7 mouse cellular contexts compared by ENCODE assay signal in genomic region chr7:45922928-45923761, GRCm38 (mm10). TPM values are rescaled to one million over a fixed set of nuclear protein-coding genes. Genes with fewer than 3 reads are reported as not detected.
A peak's percentile ranks its signal among the peaks of the same experiment; 100 is the strongest.
DNase-seq lines count a peak whose midpoint lies in the region; ATAC-seq lines count a peak whose summit lies in the region.

No protein-coding gene starts in this region.

- peaks cover 2% of the 10 kb centered on the region; the same call in 1 of the 2 replicates for H3K27me3 ChIP-seq in embryonic facial prominence, embryonic 11.5 days (ENCODE audit: control insufficient read depth, insufficient read depth, low read length)
- peaks cover 14% of the 10 kb centered on the region for H3K27me3 ChIP-seq in limb, embryonic 10.5 days (ENCODE audit: low read depth, poor library complexity, severe bottlenecking)
- H3K27me3 ChIP-seq in midbrain, embryonic 13.5 days = peaks cover 19% of the 10 kb centered on the region

- under 1% methylated on average over 37 of the region's 37 CpGs for WGBS in embryonic facial prominence, embryonic 11.5 days
- under 1% methylated on average over 37 of the region's 37 CpGs for WGBS in limb, embryonic 10.5 days
- WGBS in midbrain, embryonic 13.5 days = under 1% methylated on average over 37 of the region's 37 CpGs

- H3K9me3 ChIP-seq in embryonic facial prominence, embryonic 11.5 days (replicated peaks; ENCODE audit: control insufficient read depth, low read length) = no peaks in the 10 kb centered on the region
- H3K9me3 ChIP-seq in limb, embryonic 10.5 days (replicated peaks) = no peaks in the 10 kb centered on the region
- 0 out of 2 replicates have a peak, but pooled peaks cover 6% of the 10 kb centered on the region for H3K9me3 ChIP-seq in midbrain, embryonic 13.5 days

- peak; percentile 97 for DNase-seq in adrenal gland, postnatal 14 days
- DNase-seq in embryonic facial prominence, embryonic 11.5 days (ENCODE audit: low spot score) = peak; percentile 96
- DNase-seq in kidney, adult 11 months = peak; percentile 95
- DNase-seq in limb, embryonic 10.5 days (ENCODE audit: low spot score) = peak; percentile 95
- peak; percentile 87 for DNase-seq in spleen, adult 12 weeks (ENCODE audit: low spot score)

- H3K4me2 ChIP-seq in embryonic facial prominence, embryonic 11.5 days (ENCODE audit: low read depth, low read length) = peak overlapping the region; percentile 55
- peak overlapping the region; percentile 63 for H3K4me2 ChIP-seq in midbrain, embryonic 13.5 days (replicated peaks)

- H3K4me1 ChIP-seq in embryonic facial prominence, embryonic 11.5 days (ENCODE audit: control insufficient read depth, insufficient read depth, low read length) = peaks cover 2% of the 10 kb centered on the region; the same call in 1 of the 2 replicates
- H3K4me1 ChIP-seq in limb, embryonic 10.5 days = peaks cover 53% of the 10 kb centered on the region
- peaks cover 8% of the 10 kb centered on the region for H3K4me1 ChIP-seq in midbrain, embryonic 13.5 days (replicated peaks)

- H3K9ac ChIP-seq in embryonic facial prominence, embryonic 11.5 days (replicated peaks; ENCODE audit: low read length) = peak overlapping the region; percentile 51
- peak overlapping the region; percentile 50 for H3K9ac ChIP-seq in midbrain, embryonic 13.5 days (replicated peaks)

- H3K27ac ChIP-seq in embryonic facial prominence, embryonic 11.5 days (replicated peaks; ENCODE audit: low read depth, low read length) = peak overlapping the region; percentile 82
- peak overlapping the region; percentile 91 for H3K27ac ChIP-seq in limb, embryonic 10.5 days
- peak overlapping the region; percentile 73 for H3K27ac ChIP-seq in midbrain, embryonic 13.5 days

- ATAC-seq in embryonic facial prominence, embryonic 11.5 days (replicated peaks; ENCODE audit: insufficient number of reproducible peaks, low FRiP score, low TSS enrichment, low read depth) = peak; percentile 87
- peak; percentile 57 for ATAC-seq in granulocyte monocyte progenitor cell, adult 5-6 weeks (replicated peaks; ENCODE audit: poor library complexity, severe bottlenecking)
- ATAC-seq in midbrain, embryonic 13.5 days = peak; percentile 90

- no peaks in the 10 kb centered on the region; the same call in 1 of the 2 replicates for H3K36me3 ChIP-seq in embryonic facial prominence, embryonic 11.5 days (replicated peaks; ENCODE audit: control insufficient read depth, insufficient read depth, low read depth, low read length)
- H3K36me3 ChIP-seq in limb, embryonic 10.5 days = no peaks in the 10 kb centered on the region
- no peaks in the 10 kb centered on the region for H3K36me3 ChIP-seq in midbrain, embryonic 13.5 days

- H3K4me3 ChIP-seq in embryonic facial prominence, embryonic 11.5 days (ENCODE audit: low read depth, low read length) = peak overlapping the region; percentile 31
- peak overlapping the region; percentile 56 for H3K4me3 ChIP-seq in limb, embryonic 10.5 days
- H3K4me3 ChIP-seq in midbrain, embryonic 13.5 days (replicated peaks) = peak overlapping the region; percentile 46

RNA-seq across cellular contexts. Expression of gene Ccdc114, which starts 0.7 kb away (rescaled TPM):
- 9.7 and 11.0 TPM in 2 replicates for total RNA-seq in adrenal gland, postnatal 14 days (2021)
- polyA plus RNA-seq in embryonic facial prominence, embryonic 11.5 days (2014; fragmentation: Nextera tagmentation; extraction: Ambion mirVana) = 2.1 and 2.4 TPM in 2 replicates
- total RNA-seq in granulocyte monocyte progenitor cell, adult 5-6 weeks (2014; fragmentation: Nextera tagmentation) = 3.1 TPM in 1 of 2 replicates, not detected in the other
- total RNA-seq in granulocyte monocyte progenitor cell, adult 5-6 weeks (2017) = 1.8 and 3.0 TPM in 2 replicates
- polyA plus RNA-seq in limb, embryonic 10.5 days (2016; fragmentation: Nextera tagmentation; extraction: Ambion mirVana) = 4.4 and 6.3 TPM in 2 replicates
- polyA plus RNA-seq in midbrain, embryonic 13.5 days (2015; fragmentation: Nextera tagmentation; extraction: Ambion mirVana) = 3.3 and 4.1 TPM in 2 replicates

RNA-seq across cellular contexts. Expression of gene Emp3, which starts 1.9 kb away (rescaled TPM):
- 212 TPM in 2 replicates for total RNA-seq in adrenal gland, postnatal 14 days (2021)
- polyA plus RNA-seq in embryonic facial prominence, embryonic 11.5 days (2014; fragmentation: Nextera tagmentation; extraction: Ambion mirVana) = 24.9 and 29.2 TPM in 2 replicates
- total RNA-seq in granulocyte monocyte progenitor cell, adult 5-6 weeks (2014; fragmentation: Nextera tagmentation) = 244 and 297 TPM in 2 replicates
- 174 and 251 TPM in 2 replicates for total RNA-seq in granulocyte monocyte progenitor cell, adult 5-6 weeks (2017)
- polyA plus RNA-seq in limb, embryonic 10.5 days (2016; fragmentation: Nextera tagmentation; extraction: Ambion mirVana) = 18.5 and 34.5 TPM in 2 replicates
- 24.4 and 27.3 TPM in 2 replicates for polyA plus RNA-seq in midbrain, embryonic 13.5 days (2015; fragmentation: Nextera tagmentation; extraction: Ambion mirVana)

RNA-seq across cellular contexts. Expression of gene Tmem143, which starts 26.4 kb away (rescaled TPM):
- 80.0 and 80.8 TPM in 2 replicates for total RNA-seq in adrenal gland, postnatal 14 days (2021)
- 2.7 and 3.9 TPM in 2 replicates for polyA plus RNA-seq in embryonic facial prominence, embryonic 11.5 days (2014; fragmentation: Nextera tagmentation; extraction: Ambion mirVana)
- 14.5 and 21.2 TPM in 2 replicates for total RNA-seq in granulocyte monocyte progenitor cell, adult 5-6 weeks (2014; fragmentation: Nextera tagmentation)
- 9.5 and 12.5 TPM in 2 replicates for total RNA-seq in granulocyte monocyte progenitor cell, adult 5-6 weeks (2017)
- polyA plus RNA-seq in limb, embryonic 10.5 days (2016; fragmentation: Nextera tagmentation; extraction: Ambion mirVana) = 4.8 and 5.7 TPM in 2 replicates
- polyA plus RNA-seq in midbrain, embryonic 13.5 days (2015; fragmentation: Nextera tagmentation; extraction: Ambion mirVana) = 5.9 and 6.7 TPM in 2 replicates

RNA-seq across cellular contexts. Expression of gene Syngr4, which starts 26.6 kb away (rescaled TPM):
- 0.59 TPM in 1 of 2 replicates, not detected in the other for total RNA-seq in adrenal gland, postnatal 14 days (2021)
- 0.85 and 1.0 TPM in 2 replicates for polyA plus RNA-seq in embryonic facial prominence, embryonic 11.5 days (2014; fragmentation: Nextera tagmentation; extraction: Ambion mirVana)
- total RNA-seq in granulocyte monocyte progenitor cell, adult 5-6 weeks (2014; fragmentation: Nextera tagmentation) = 3.7 and 4.0 TPM in 2 replicates
- 0.41 TPM in 1 of 2 replicates, not detected in the other for total RNA-seq in granulocyte monocyte progenitor cell, adult 5-6 weeks (2017)
- 1.4 and 1.5 TPM in 2 replicates for polyA plus RNA-seq in limb, embryonic 10.5 days (2016; fragmentation: Nextera tagmentation; extraction: Ambion mirVana)
- 0.28 and 0.66 TPM in 2 replicates for polyA plus RNA-seq in midbrain, embryonic 13.5 days (2015; fragmentation: Nextera tagmentation; extraction: Ambion mirVana)

RNA-seq across cellular contexts. Expression of gene Grin2d, which starts 45.0 kb away (rescaled TPM):
- total RNA-seq in adrenal gland, postnatal 14 days (2021) = 0.93 and 1.2 TPM in 2 replicates
- polyA plus RNA-seq in embryonic facial prominence, embryonic 11.5 days (2014; fragmentation: Nextera tagmentation; extraction: Ambion mirVana) = 0.13 and 0.18 TPM in 2 replicates
- total RNA-seq in granulocyte monocyte progenitor cell, adult 5-6 weeks (2014; fragmentation: Nextera tagmentation) = 0.15 TPM in 1 of 2 replicates, not detected in the other
- 0.09 TPM in 1 of 2 replicates, not detected in the other for total RNA-seq in granulocyte monocyte progenitor cell, adult 5-6 weeks (2017)
- 0.09 and 0.10 TPM in 2 replicates for polyA plus RNA-seq in limb, embryonic 10.5 days (2016; fragmentation: Nextera tagmentation; extraction: Ambion mirVana)
- 1.2 and 1.3 TPM in 2 replicates for polyA plus RNA-seq in midbrain, embryonic 13.5 days (2015; fragmentation: Nextera tagmentation; extraction: Ambion mirVana)

Comparison
In these comparisons a context has a peak if more than half of its experiments do, and no peak if none do; other contexts are left out.
1. Peak in every context shown above with its lines: DNase-seq, ATAC-seq, H3K4me3 ChIP-seq and H3K27ac ChIP-seq.